Mouse (Mus musculus) kidney, adult 10 weeks (tissue): Measurements from ENCODE around the gene Art2b. TPM values are rescaled to one million over a fixed set of nuclear protein-coding genes. Genes with fewer than 3 reads are reported as not detected.

Source experiments
- polyA plus RNA-seq: library from polyadenylated mRNA; stranded (reverse); fragments of 350-450 nt; fragmentation: Illumina TruSeq; extraction: RNeasy Lipid Tissue Mini Kit (QIAGEN cat#74804); gene quantifications from one replicate; pipeline ENCODE4 v1.2.3, GENCODE M21; 2014; ENCODE audit warnings: low read depth, low replicate concordance

The Art2b gene
- polyA plus RNA-seq: not detected

GRCm38 (mm10) chr7:101585408-101585807 is at the start of gene Art2b:
Art2b (minus strand) TSS chr7:101585600.

Other genes with a start within 250 kb of the Art2b start
- 1.9 TPM for gene Arap1, start 237.5 kb downstream of the Art2b start, polyA plus RNA-seq
- gene Gm45837, start 174.7 kb downstream of the Art2b start, polyA plus RNA-seq: not detected
- 1.9 TPM for gene Pde2a, start 163.9 kb downstream of the Art2b start, polyA plus RNA-seq
- 9.3 TPM for gene Clpb, start 78.0 kb upstream of the Art2b start, polyA plus RNA-seq
- not detected for gene Phox2a, start 232.7 kb upstream of the Art2b start, polyA plus RNA-seq